Mouse (Mus musculus): Measurements from ENCODE around the gene Klf15.

DNA sequence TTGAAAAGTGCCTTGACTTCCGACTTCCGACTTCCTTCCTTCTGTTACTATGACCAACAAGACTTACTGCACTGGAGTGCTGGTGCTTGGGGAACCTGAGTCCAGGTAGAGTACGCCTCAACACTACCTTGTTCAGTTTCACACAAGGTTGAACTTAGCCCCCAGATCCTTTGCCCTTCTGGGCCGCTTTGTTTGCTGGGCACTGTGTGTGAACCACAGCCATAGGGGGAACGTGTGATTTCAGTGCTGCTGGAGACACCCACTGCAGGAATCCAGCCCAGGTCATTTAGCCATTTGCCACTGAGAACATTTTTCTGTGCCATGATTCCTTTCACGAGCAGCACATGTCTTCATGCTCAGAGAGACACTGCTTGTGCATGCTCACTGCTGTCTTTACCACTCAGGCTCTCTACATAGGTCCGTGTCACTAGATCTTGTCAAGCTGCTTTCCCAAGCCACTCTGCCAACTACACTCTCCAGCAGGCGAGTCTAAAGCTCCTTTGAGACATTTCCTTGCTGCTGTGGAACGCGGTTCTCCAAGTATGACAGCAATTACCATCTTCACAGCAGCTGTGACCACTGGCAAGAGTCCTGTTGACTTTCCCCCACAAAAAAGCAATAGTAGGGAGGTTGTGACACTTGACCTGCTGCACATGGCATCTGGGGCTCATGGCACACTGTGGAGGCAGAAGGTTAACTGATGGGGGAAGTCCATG is 26.0 kb upstream of the Klf15 start:
- TF ChIP-seq POLR2A (IDR thresholded peaks at IDR 0.05; ENCODE audit: low read depth, low read length), result no peak
- TF ChIP-seq CTCF (conservative IDR thresholded peaks at IDR 0.05; ENCODE audit: insufficient read depth, insufficient read length, low read depth, low read length), result no peak

Data from kidney, adult 2 months (tissue).